Mouse (Mus musculus) liver, adult (tissue): ENCODE measurements around the gene Tnk2.
A peak's percentile ranks its signal among the peaks of the same experiment; 100 is the strongest.

ENCODE experiments used
- GATA4 ChIP-seq: IDR thresholded peaks from 2 replicates; pipeline ENCODE4 v1.6.1; 2014; ENCODE audit warnings: mild to moderate bottlenecking, low read length; ENCODE audit not compliant: insufficient replicate concordance

Tnk2 gene

GRCm38 (mm10) chr16:32647712-32648111 is 4.0 kb downstream of the Tnk2 start:
- TF ChIP-seq GATA4: no peak

GRCm38 (mm10) chr16:32650461-32650860 is 6.8 kb downstream of the Tnk2 start:
- no peak for TF ChIP-seq GATA4

DNA sequence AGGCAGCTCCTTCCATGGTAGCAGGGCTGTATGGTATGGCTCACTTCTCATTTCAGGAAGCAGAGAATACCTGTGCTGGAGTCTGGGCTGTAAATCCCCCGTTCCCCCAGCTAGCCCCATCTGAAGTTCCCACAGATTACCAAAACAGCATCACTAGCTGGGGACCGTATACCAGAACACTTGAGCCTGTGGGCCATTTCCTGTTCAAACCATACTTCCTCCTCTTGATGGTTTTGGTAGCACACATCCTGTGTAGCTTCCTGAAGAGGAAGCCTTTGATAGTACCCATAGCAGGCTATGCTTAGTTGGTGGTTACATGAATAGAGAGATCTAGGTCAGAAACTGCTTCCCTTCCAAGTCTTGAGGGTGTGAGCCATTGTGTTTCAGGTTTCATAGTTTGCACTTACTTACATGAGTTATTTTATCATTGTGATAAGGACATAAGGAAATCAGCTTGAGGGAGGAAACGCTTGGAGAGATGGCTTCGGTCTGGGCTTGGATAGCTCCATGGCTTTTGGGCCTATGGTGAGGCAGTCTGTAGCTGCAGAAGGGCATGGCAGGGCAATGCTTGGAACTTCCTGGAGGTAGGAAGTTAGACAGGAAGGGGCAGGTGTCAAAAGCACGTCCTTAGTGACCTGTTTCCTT is 7.4 kb downstream of the Tnk2 start:
- peak; percentile 78; the same call in 1 of the 2 replicates for TF ChIP-seq GATA4

DNA sequence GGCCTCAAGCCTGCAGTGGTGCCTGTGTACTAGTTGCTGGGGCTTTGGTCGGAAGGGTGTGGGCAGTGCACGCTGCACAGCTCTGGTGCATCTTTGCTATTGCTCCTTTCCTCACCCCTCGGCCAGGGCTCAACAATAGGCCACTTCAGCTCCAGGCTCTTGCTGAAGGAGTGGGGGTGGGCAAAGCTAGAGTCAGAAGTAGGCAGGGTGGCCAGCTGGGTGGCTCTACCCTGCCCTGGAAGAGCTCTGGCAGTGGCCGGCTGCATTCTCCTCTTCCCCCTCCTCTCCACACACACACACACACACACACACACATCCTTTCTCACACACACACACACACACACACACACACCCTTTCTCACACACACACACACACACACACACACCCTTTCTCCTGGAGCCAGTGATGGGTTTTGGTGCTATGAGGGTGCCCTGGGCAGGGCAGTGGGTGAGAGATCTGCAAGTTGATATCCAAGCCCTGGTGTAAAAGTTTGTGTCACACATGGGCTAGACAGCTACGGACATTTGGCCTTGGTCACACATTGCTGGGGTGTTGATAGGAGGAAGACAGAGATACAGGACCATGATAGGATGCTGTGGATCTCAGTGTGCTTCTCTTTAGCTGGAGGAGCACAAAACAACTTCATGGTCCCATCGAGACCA is 10.5 kb downstream of the Tnk2 start:
- TF ChIP-seq GATA4: no peak

DNA sequence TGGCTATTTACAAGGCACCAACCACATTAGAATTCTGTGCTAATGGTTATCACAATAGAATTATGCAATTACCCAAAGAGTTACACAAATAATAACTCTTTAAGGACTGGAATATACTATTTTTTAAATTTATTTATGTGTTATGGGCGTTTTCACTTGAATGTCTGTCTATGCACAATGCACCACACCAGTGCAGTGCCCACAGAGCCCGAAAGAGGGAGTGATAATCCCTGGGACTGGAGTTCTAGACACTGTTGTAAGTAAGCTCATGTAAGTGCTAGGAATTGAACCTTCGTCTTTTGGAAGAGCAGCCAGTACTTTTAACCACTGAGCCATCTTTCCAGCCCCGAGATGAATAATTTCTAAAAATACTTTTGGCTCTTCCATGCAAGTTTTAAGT is 11.9 kb downstream of the Tnk2 start:
- TF ChIP-seq GATA4: no peak

DNA sequence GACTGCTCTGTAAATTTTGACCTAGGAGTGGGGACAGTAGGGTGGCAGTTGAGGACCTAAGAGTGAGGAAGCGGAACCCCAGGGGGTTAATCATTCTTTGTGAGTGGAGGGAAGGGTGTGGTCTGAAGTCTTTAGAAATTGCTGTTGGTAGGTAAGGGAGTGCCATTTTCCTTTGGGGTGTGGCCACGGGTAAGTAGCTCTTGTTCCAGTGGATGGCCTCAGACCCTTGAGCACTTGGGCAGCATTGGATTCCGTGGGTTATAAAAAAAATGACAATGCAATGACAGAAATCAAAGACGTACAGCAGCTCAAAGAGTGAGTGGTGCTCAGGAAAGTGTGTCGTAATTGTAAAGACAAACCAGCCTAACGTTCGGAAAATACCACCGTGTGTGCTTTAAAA is 12.6 kb downstream of the Tnk2 start:
- TF ChIP-seq GATA4: no peak

GRCm38 (mm10) chr16:32656794-32657193 is 13.1 kb downstream of the Tnk2 start:
- TF ChIP-seq GATA4: no peak

GRCm38 (mm10) chr16:32657498-32658250 is 14.0 kb downstream of the Tnk2 start:
- no peak for TF ChIP-seq GATA4

DNA sequence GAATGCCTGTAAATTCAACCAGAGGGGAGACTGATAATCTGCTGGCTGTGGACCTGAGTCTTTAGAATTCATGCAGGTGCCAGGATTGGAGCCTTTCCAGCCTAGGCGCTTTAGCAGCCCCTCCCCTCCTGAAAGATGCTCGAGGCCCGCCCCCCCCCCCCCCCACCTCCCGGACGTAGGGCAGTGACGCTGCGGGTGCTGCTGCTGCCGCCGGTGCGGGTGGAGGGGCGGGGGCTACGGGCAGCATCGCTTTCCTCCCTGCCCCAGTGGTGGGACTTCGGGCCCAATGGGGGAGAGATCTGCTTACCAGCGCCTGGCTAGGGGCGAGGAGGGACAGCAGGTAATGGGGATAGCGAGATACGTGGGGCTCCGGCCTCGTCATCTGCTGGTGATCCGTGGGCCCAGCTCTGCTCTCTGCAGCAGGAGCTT is 15.1 kb downstream of the Tnk2 start:
- no peak for TF ChIP-seq GATA4

GRCm38 (mm10) chr16:32659385-32659784 is 15.7 kb downstream of the Tnk2 start:
- no peak for TF ChIP-seq GATA4

DNA sequence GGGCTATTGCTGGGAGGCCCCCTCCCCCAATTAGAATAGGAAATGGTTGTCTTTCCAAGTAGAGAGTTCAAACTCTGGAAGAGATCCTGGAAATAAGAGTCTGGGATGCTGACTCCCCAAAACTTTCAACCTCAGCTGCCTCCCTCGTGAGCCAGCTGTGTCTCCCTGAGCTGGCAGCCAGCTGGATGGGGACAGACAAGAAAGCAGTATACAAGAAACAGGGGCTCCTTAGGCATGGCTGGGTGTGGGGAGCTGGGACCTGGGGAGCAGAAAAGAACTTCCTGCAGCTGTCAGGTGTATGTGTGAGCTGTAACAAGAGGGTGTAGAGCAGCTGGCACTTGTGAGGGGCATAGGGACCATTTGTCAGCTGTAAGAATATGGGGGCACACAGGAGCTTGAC is 16.4 kb downstream of the Tnk2 start:
- no peak for TF ChIP-seq GATA4

DNA sequence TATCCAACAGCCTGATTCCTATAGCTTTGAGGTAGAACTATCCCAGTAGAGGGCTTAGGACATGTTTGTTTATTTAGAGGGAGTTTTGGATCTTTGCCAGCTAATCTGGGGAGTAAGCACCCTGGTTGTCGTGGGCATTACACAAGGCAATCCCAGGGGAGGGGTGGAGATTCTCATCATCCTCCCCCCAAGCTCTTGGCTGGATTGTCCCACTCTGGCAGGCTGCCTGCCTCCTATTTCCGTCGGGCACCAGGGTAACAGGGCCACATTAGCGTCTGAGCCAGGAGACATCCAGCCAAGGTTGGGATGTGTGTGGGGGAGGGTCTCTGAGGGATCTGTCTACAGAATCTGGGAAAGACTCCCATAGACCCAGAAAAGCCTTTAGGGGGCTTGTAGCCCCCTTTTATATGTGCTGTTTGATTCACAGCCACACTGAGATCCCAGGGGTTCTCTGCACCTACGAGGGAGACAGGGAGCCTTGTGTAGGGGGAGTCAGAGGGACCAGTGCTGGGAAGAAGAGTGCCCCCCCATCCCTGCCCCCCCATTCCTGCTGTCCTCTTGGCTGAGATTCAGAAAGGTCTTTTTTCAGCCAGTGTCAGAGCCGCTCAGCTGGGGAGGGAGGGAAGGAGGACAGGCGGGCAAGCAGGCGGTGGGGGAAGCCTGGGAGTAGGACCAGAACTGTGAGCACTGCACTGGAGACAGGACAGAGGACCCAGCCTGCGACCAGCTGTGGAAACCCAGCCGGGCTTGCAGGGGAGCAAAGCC is 17.1 kb downstream of the Tnk2 start:
- no peak for TF ChIP-seq GATA4

DNA sequence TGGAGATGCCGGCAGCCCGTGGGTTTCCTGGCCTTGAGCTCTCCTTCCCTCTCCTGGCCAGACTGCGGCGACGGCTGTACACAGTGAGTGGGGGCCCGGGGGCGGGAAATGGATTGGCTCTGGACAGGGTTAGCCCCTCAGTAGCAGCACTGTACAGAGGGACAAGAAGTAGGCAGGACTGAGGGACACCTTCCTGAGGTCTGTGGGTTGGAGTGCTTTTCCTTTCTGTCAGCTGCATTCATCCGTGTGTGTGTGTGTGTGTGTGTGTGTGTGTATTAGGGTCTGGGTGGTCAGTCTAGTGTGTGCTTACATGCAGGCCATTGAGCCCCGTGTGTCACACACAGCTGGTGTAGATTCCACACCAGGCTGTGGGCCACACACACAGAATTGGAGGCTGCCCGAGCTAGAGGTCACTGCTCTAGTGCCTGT is 17.8 kb downstream of the Tnk2 start:
- no peak for TF ChIP-seq GATA4

- no peak for TF ChIP-seq GATA4
Observed at GRCm38 (mm10) chr16:32662372-32662771, 18.7 kb downstream of the Tnk2 start.

GRCm38 (mm10) chr16:32663231-32663858 is 19.7 kb downstream of the Tnk2 start:
- TF ChIP-seq GATA4: no peak
